Mouse (Mus musculus): ENCODE data around the gene Pdia5. TPM values are rescaled to one million over a fixed set of nuclear protein-coding genes. Genes with fewer than 3 reads are reported as not detected.

Pdia5 gene
- polyA plus RNA-seq, 1 experiment from 2014 or later = 42.6 TPM

DNA sequence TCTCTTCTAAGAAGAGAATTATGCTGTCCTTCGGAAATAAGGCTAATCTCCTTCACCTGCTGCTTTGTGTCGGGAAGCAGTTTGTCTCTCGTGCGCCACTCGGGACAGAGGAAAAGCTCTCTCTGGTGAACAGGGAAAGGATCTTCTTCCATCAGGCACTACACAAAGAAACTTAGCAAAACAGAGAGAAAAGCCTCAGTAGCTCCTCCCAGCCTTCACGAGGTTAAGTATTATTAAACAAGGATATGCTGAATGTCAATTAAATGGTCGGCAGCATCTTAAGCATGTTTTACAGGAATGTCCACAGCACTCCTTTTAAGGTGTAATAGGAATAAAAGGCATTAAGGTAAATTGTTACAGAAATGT, 126.6 kb downstream of the Pdia5 start:
- Histone ChIP-seq H3K27ac (no peak overlapping the region), H3K4me2 (replicated peaks) (peak overlapping the region; percentile 82), H3K9ac (no peak overlapping the region), H3K4me3 (peak overlapping the region; percentile 65), H3K27me3 (no peaks in the 10 kb centered on the region), H3K36me3 (peaks cover 19% of the 10 kb centered on the region), H3K9me3 (no peaks in the 10 kb centered on the region), H3K4me1 (peaks cover 10% of the 10 kb centered on the region; the same call in 1 of the 2 replicates)
- 0 out of 2 replicates have a peak, but pooled peaks have one; percentile 2 for ATAC-seq (ENCODE audit: low FRiP score, low read depth)
- WGBS = 1% methylated on average over 7 of the region's 7 CpGs

GRCm38 (mm10) chr16:35363150-35364062, 127.3 kb downstream of the Pdia5 start, which contains the start of gene Sec22a:
Gene Sec22a (minus strand): TSS chr16:35363918.
- H3K36me3 ChIP-seq = peaks cover 19% of the 10 kb centered on the region
- H3K4me2 ChIP-seq (replicated peaks) = peak within 1 kb of the TSS; percentile 82
- no peaks in the 10 kb centered on the region for H3K9me3 ChIP-seq
- H3K4me3 ChIP-seq = peak within 1 kb of the TSS; percentile 65
- peak within 1 kb of the TSS; percentile 55 for H3K27ac ChIP-seq
- peak within 1 kb of the TSS; percentile 88 for H3K9ac ChIP-seq
- peaks cover 10% of the 10 kb centered on the region; the same call in 1 of the 2 replicates for H3K4me1 ChIP-seq
- under 1% methylated on average over 67 of the region's 67 CpGs for WGBS
- H3K27me3 ChIP-seq = no peaks in the 10 kb centered on the region
- peak; percentile 99 for ATAC-seq (ENCODE audit: low FRiP score, low read depth)

DNA sequence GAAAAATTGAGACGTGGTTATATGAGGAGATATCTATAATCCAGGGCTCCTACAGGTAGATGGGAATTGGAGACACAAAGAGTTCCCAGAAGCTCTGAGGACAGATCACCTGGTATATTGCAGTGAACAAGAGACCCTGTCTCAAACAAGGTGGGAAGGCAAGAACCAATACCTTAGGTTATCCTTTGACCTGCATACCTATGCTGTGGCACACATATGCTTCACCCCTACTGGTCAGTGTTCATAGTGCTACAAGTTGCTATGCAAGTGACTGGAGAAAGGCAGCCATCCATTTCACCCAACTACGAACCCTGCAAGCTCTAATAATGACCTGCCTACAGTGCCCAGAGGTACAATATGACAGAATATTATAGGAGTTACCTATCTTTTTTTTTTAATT, 128.5 kb downstream of the Pdia5 start:
- peaks cover 19% of the 10 kb centered on the region for H3K36me3 ChIP-seq
- 88% methylated on average over 2 of the region's 2 CpGs for WGBS
- H3K9me3 ChIP-seq = no peaks in the 10 kb centered on the region
- H3K4me2 ChIP-seq (replicated peaks) = no peak overlapping the region; the same call in 1 of the 2 replicates
- no peaks in the 10 kb centered on the region for H3K27me3 ChIP-seq
- no peak overlapping the region for H3K4me3 ChIP-seq
- ATAC-seq (ENCODE audit: low FRiP score, low read depth) = no peak
- H3K27ac ChIP-seq = no peak overlapping the region
- H3K4me1 ChIP-seq = peaks cover 10% of the 10 kb centered on the region; the same call in 1 of the 2 replicates
- H3K9ac ChIP-seq = no peak overlapping the region

GRCm38 (mm10) chr16:35360593-35360992, 130.1 kb downstream of the Pdia5 start:
- Histone ChIP-seq H3K27ac (no peak overlapping the region), H3K4me3 (no peak overlapping the region), H3K9ac (no peak overlapping the region), H3K27me3 (no peaks in the 10 kb centered on the region), H3K4me2 (replicated peaks) (no peak overlapping the region), H3K4me1 (peaks cover 14% of the 10 kb centered on the region; the same call in 1 of the 2 replicates), H3K36me3 (peaks cover 23% of the 10 kb centered on the region), H3K9me3 (no peaks in the 10 kb centered on the region)
- WGBS = 32% methylated on average over 6 of the region's 6 CpGs
- ATAC-seq (ENCODE audit: low FRiP score, low read depth) = no peak

- H3K4me2 ChIP-seq (replicated peaks) = no peak overlapping the region
- 68% methylated on average over 1 of the region's 1 CpGs for WGBS
- peaks cover 7% of the 10 kb centered on the region; the same call in 1 of the 2 replicates for H3K4me1 ChIP-seq
- no peaks in the 10 kb centered on the region for H3K27me3 ChIP-seq
- no peaks in the 10 kb centered on the region for H3K9me3 ChIP-seq
- no peak overlapping the region for H3K4me3 ChIP-seq
- no peak overlapping the region for H3K9ac ChIP-seq
- no peak for ATAC-seq (ENCODE audit: low FRiP score, low read depth)
- no peak overlapping the region for H3K27ac ChIP-seq
- H3K36me3 ChIP-seq = peaks cover 27% of the 10 kb centered on the region
These were observed 133.2 kb downstream of the Pdia5 start for GRCm38 (mm10) chr16:35357449-35357848.

Small RNA genes lying within 50 kb of the gene (microRNA-seq; reads per million reads assigned to microRNA genes)
- gene Gm25548 = not detected

Other genes starting within 250 kb of the Pdia5 start
- gene Sec22a, start 127.0 kb downstream of the Pdia5 start, polyA plus RNA-seq (2015; fragmentation: Nextera tagmentation; extraction: Ambion mirVana) = 46.0 and 50.1 TPM in 2 replicates
- gene Sema5b, start 50.3 kb upstream of the Pdia5 start, polyA plus RNA-seq (2015; fragmentation: Nextera tagmentation; extraction: Ambion mirVana) = 6.4 and 6.8 TPM in 2 replicates